Mouse (Mus musculus) lung, postnatal 0 days (tissue): ENCODE results near the gene Nudt17. TPM values are rescaled to one million over a fixed set of nuclear protein-coding genes. Genes with fewer than 3 reads are reported as not detected.
"Not testable (repeated sequence)": the region's sequence is repeated elsewhere in the genome, so short reads cannot be mapped to it uniquely, and the experiment has no call there.

Experiments
- ATAC-seq: fragments of 200-750 bp; cut with Nextera tagmentation; 2 replicates; pipeline ENCODE4 v1.8.0; 2017; ENCODE audit warnings: moderate library complexity
- DNase-seq: peaks from one replicate; pipeline ENCODE4 v3.0.0-alpha.2; 2016; ENCODE audit warnings: low spot score
- H3K27ac ChIP-seq: fragments of 300-500 bp; sonication (generic); 2 replicates; pipeline ENCODE4 v1.5.1; 2014; ENCODE audit warnings: antibody characterized with exemption, mild to moderate bottlenecking, low read length, mixed read lengths
- H3K27me3 ChIP-seq: fragments of 300-500 bp; sonication (generic); replicated peaks from 2 replicates; pipeline ENCODE4 v1.6.1; 2014; ENCODE audit warnings: low read length, mixed read lengths; ENCODE audit not compliant: insufficient read depth
- H3K36me3 ChIP-seq: fragments of 300-500 bp; sonication (generic); 2 replicates; pipeline ENCODE4 v1.6.1; 2014; ENCODE audit warnings: low read length, mixed read lengths; ENCODE audit not compliant: insufficient read depth
- H3K4me1 ChIP-seq: fragments of 300-500 bp; sonication (generic); 2 replicates; pipeline ENCODE4 v1.6.1; 2014; ENCODE audit warnings: antibody characterized with exemption, low read depth, low read length, mixed read lengths; ENCODE audit not compliant: insufficient read depth
- H3K4me2 ChIP-seq: fragments of 300-500 bp; sonication (generic); replicated peaks from 2 replicates; pipeline ENCODE4 v1.6.1; 2014; ENCODE audit warnings: low read depth, mild to moderate bottlenecking, low read length, moderate library complexity, mixed read lengths
- H3K4me3 ChIP-seq: fragments of 300-500 bp; sonication (generic); 2 replicates; pipeline ENCODE4 v1.5.1; 2014; ENCODE audit warnings: low read depth, low read length
- H3K9ac ChIP-seq: fragments of 300-500 bp; sonication (generic); replicated peaks from 2 replicates; pipeline ENCODE4 v1.6.1; 2014; ENCODE audit warnings: low read depth, mild to moderate bottlenecking
- H3K9me3 ChIP-seq: fragments of 300-500 bp; sonication (generic); 2 replicates; pipeline ENCODE4 v1.6.1; 2016; ENCODE audit warnings: low read length, mixed read lengths
- CTCF ChIP-seq: IDR thresholded peaks from 2 replicates; pipeline ENCODE4 v1.5.1; 2016; ENCODE audit warnings: antibody characterized with exemption, mild to moderate bottlenecking
- EP300 ChIP-seq: IDR thresholded peaks from 2 replicates; pipeline ENCODE4 v1.6.1; 2016; ENCODE audit warnings: antibody characterized with exemption, mild to moderate bottlenecking, control low read depth
- WGBS: fragments of 180-500 bp; shearing (Covaris S2); extraction: QIAGEN DNeasy Blood & Tissue Kit; methylation state at CpG from one replicate; pipeline ENCODE4 v1.1.7; 2014; 5-methylcytosine and 5-hydroxymethylcytosine counted together
- polyA plus RNA-seq: library from polyadenylated mRNA; unstranded; fragments of >200 nt; fragmentation: Nextera tagmentation; extraction: Ambion mirVana; gene quantifications from 2 replicates; pipeline ENCODE4 v1.2.1, GENCODE M21; 2015

Nudt17 gene
- 5.3 and 5.8 TPM in 2 replicates for polyA plus RNA-seq

- Histone ChIP-seq H3K4me1 (peaks cover 6% of the 10 kb centered on the region; the same call in 1 of the 2 replicates), H3K4me2 (peak within 1 kb of the TSS; percentile 73), H3K27me3 (no peaks in the 10 kb centered on the region), H3K9ac (peak within 1 kb of the TSS; percentile 13; the same call in 1 of the 2 replicates), H3K36me3 (peaks cover 29% of the 10 kb centered on the region), H3K9me3 (no peaks in the 10 kb centered on the region), H3K4me3 (peak within 1 kb of the TSS; percentile 36), H3K27ac (no peak within 1 kb of the TSS)
- 5% methylated on average over 39 of the region's 42 CpGs for WGBS
- no peak for TF ChIP-seq EP300
- TF ChIP-seq CTCF = peak; percentile 98
- ATAC-seq (peak; percentile 94), DNase-seq (peak; percentile 86)
These were observed at the start of gene Nudt17 for GRCm38 (mm10) chr3:96707903-96708683. TSS of gene Nudt17 (minus strand) at chr3:96708562.

GRCm38 (mm10) chr3:96757691-96758090, 49.3 kb upstream of the Nudt17 start:
- H3K9ac ChIP-seq = no peak overlapping the region
- no peaks in the 10 kb centered on the region for H3K4me1 ChIP-seq
- no peak for ATAC-seq
- whole genome bisulfite sequencing = 64% methylated on average over 7 of the region's 7 CpGs
- no peaks in the 10 kb centered on the region for H3K27me3 ChIP-seq
- no peak for DNase-seq
- H3K36me3 ChIP-seq = no peaks in the 10 kb centered on the region
- H3K4me2 ChIP-seq = no peak overlapping the region
- H3K27ac ChIP-seq = no peak overlapping the region
- H3K4me3 ChIP-seq = no peak overlapping the region
- no peaks in the 10 kb centered on the region for H3K9me3 ChIP-seq
- TF ChIP-seq EP300 (no peak), CTCF (no peak)

GRCm38 (mm10) chr3:96755935-96756334, 47.6 kb upstream of the Nudt17 start:
- no peaks in the 10 kb centered on the region for H3K27me3 ChIP-seq
- H3K4me1 ChIP-seq = no peaks in the 10 kb centered on the region
- H3K36me3 ChIP-seq = no peaks in the 10 kb centered on the region
- DNase-seq (no peak), ATAC-seq (no peak)
- no peak overlapping the region for H3K9ac ChIP-seq
- 85% methylated on average over 1 of the region's 1 CpGs for WGBS
- no peaks in the 10 kb centered on the region for H3K9me3 ChIP-seq
- no peak overlapping the region for H3K4me2 ChIP-seq
- TF ChIP-seq EP300 = no peak
- no peak for TF ChIP-seq CTCF
- no peak overlapping the region for H3K4me3 ChIP-seq
- no peak overlapping the region for H3K27ac ChIP-seq

DNA sequence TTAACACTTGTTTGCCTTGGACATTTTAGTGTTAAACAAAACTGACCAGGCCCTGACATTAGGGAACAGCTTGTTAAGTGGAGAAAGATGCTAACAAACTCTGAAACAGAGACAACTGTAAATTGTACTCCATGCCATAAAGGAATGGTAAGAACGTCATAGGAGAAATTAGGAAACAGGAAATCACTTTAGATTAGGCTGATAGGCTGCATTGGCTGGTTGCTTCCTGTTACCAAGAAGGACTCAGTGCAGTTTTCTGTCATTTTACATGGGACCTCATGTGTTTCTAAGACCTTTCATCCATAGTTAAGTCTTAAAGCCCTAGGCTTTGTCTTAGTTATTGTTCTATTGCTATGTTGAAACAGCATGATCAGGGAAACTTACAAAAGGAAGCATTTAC, 38.5 kb upstream of the Nudt17 start:
- no peak for DNase-seq
- no peak overlapping the region for H3K9ac ChIP-seq
- no peaks in the 10 kb centered on the region for H3K27me3 ChIP-seq
- no peak overlapping the region for H3K27ac ChIP-seq
- no peak for TF ChIP-seq EP300
- TF ChIP-seq CTCF = no peak
- no peak overlapping the region for H3K4me2 ChIP-seq
- no peaks in the 10 kb centered on the region for H3K4me1 ChIP-seq
- H3K4me3 ChIP-seq = no peak overlapping the region
- H3K9me3 ChIP-seq = no peaks in the 10 kb centered on the region
- WGBS = 38% methylated on average over 1 of the region's 1 CpGs
- ATAC-seq = no peak
- no peaks in the 10 kb centered on the region for H3K36me3 ChIP-seq

DNA sequence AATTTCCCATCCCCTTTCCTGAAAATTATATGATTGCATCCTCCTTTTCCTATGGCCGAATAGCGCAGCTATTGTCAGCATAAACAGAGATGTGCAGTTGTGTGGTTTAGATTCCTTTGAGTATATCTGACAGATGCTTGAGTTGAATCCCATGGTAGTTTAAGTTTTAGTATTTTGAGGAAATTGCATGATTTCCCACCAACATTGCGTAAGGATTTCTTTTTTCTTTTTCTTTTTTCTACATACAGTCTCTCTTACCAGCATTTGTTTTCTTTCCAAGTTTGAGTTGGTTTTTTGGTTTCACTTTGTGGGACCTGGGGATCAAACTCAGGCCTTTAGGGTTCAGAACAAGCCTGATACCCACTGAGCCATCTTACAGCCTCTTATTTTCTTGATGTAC, 36.0 kb upstream of the Nudt17 start:
- Histone ChIP-seq H3K36me3 (no peaks in the 10 kb centered on the region), H3K27me3 (no peaks in the 10 kb centered on the region), H3K9ac (no peak overlapping the region), H3K4me3 (no peak overlapping the region), H3K9me3 (no peaks in the 10 kb centered on the region), H3K4me1 (no peaks in the 10 kb centered on the region), H3K27ac (no peak overlapping the region), H3K4me2 (no peak overlapping the region)
- no peak for ATAC-seq
- WGBS = 82% methylated on average over 3 of the region's 3 CpGs
- peak; percentile 33 for DNase-seq
- no peak for TF ChIP-seq EP300
- TF ChIP-seq CTCF = no peak

DNA sequence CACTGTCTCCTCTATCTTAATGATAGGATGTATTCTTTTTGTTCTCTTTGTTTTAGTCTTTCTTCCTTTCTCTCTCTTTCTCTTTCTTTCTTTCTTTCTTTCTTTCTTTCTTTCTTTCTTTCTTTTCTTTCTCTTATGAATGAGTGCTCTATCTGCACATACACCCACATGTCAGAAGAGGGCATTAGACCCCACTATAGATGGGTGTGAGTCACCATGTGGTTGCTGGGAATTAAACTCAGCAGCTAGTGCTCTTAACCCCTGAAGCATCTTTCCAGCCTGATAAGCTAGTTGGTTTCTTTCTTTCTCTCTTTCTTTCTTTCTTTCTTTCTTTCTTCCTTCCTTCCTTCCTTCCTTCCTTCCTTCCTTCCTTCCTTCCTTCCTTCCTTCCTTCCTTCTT, 31.9 kb upstream of the Nudt17 start:
- not testable (repeated sequence) for H3K27me3 ChIP-seq, DNase-seq, H3K4me2 ChIP-seq, H3K4me3 ChIP-seq, H3K9me3 ChIP-seq, H3K27ac ChIP-seq, H3K9ac ChIP-seq, ATAC-seq, H3K36me3 ChIP-seq, H3K4me1 ChIP-seq
- TF ChIP-seq CTCF = peak; percentile 17; the same call in 1 of the 2 replicates
